Mouse (Mus musculus): ENCODE data around the gene Clcn7. TPM values are rescaled to one million over a fixed set of nuclear protein-coding genes. Genes with fewer than 3 reads are reported as not detected.

Gene Clcn7
- polyA plus RNA-seq, 1 experiment from 2014 or later: 26.5 TPM

GRCm38 (mm10) chr17:25188150-25189031 lies 55.2 kb downstream of the Clcn7 start, which contains the start of gene Unkl:
Unkl (plus strand) TSS chr17:25188397.
- Histone ChIP-seq H3K9me3 (replicated peaks) (no peaks in the 10 kb centered on the region), H3K27me3 (ENCODE audit: low read depth, poor library complexity, severe bottlenecking) (no peaks in the 10 kb centered on the region), H3K36me3 (peaks cover 34% of the 10 kb centered on the region), H3K27ac (peak within 1 kb of the TSS; percentile 92), H3K4me1 (peaks cover 33% of the 10 kb centered on the region), H3K4me3 (peak within 1 kb of the TSS; percentile 91)
- under 1% methylated on average over 82 of the region's 104 CpGs for WGBS
- DNase-seq (ENCODE audit: low spot score): peak; percentile 89

GRCm38 (mm10) chr17:25189091-25189490 lies 55.9 kb downstream of the Clcn7 start:
- peaks cover 41% of the 10 kb centered on the region for H3K36me3 ChIP-seq
- H3K27ac ChIP-seq: peak overlapping the region; percentile 92
- WGBS: 3% methylated on average over 16 of the region's 16 CpGs
- H3K4me1 ChIP-seq: peaks cover 27% of the 10 kb centered on the region
- peak overlapping the region; percentile 91 for H3K4me3 ChIP-seq
- H3K9me3 ChIP-seq (replicated peaks): no peaks in the 10 kb centered on the region
- no peaks in the 10 kb centered on the region for H3K27me3 ChIP-seq (ENCODE audit: low read depth, poor library complexity, severe bottlenecking)
- DNase-seq (ENCODE audit: low spot score): no peak

- Histone ChIP-seq H3K27me3 (ENCODE audit: low read depth, poor library complexity, severe bottlenecking) (no peaks in the 10 kb centered on the region), H3K9me3 (replicated peaks) (no peaks in the 10 kb centered on the region), H3K4me1 (no peaks in the 10 kb centered on the region), H3K36me3 (peaks cover 90% of the 10 kb centered on the region), H3K27ac (no peak overlapping the region), H3K4me3 (no peak overlapping the region)
- no peak for DNase-seq (ENCODE audit: low spot score)
- WGBS: 94% methylated on average over 4 of the region's 4 CpGs
These were observed 69.2 kb downstream of the Clcn7 start for GRCm38 (mm10) chr17:25202401-25202800.

GRCm38 (mm10) chr17:25210006-25210405 lies 76.8 kb downstream of the Clcn7 start:
- no peak overlapping the region for H3K27ac ChIP-seq
- WGBS: 90% methylated on average over 4 of the region's 4 CpGs
- H3K4me3 ChIP-seq: no peak overlapping the region
- no peaks in the 10 kb centered on the region for H3K27me3 ChIP-seq (ENCODE audit: low read depth, poor library complexity, severe bottlenecking)
- no peaks in the 10 kb centered on the region for H3K4me1 ChIP-seq
- no peak for DNase-seq (ENCODE audit: low spot score)
- peaks cover 98% of the 10 kb centered on the region for H3K36me3 ChIP-seq
- no peaks in the 10 kb centered on the region for H3K9me3 ChIP-seq (replicated peaks)

- Histone ChIP-seq H3K4me1 (no peaks in the 10 kb centered on the region), H3K27ac (no peak overlapping the region), H3K27me3 (ENCODE audit: low read depth, poor library complexity, severe bottlenecking) (no peaks in the 10 kb centered on the region), H3K4me3 (no peak overlapping the region), H3K36me3 (peaks cover 98% of the 10 kb centered on the region), H3K9me3 (replicated peaks) (no peaks in the 10 kb centered on the region)
- DNase-seq (ENCODE audit: low spot score): no peak
- 89% methylated on average over 15 of the region's 15 CpGs for WGBS
These were observed 77.7 kb downstream of the Clcn7 start for GRCm38 (mm10) chr17:25210680-25211466.

GRCm38 (mm10) chr17:25211705-25212104 lies 78.5 kb downstream of the Clcn7 start:
- Histone ChIP-seq H3K27ac (no peak overlapping the region), H3K9me3 (replicated peaks) (no peaks in the 10 kb centered on the region), H3K4me3 (no peak overlapping the region), H3K36me3 (peaks cover 98% of the 10 kb centered on the region), H3K4me1 (no peaks in the 10 kb centered on the region), H3K27me3 (ENCODE audit: low read depth, poor library complexity, severe bottlenecking) (no peaks in the 10 kb centered on the region)
- 94% methylated on average over 4 of the region's 4 CpGs for WGBS
- no peak for DNase-seq (ENCODE audit: low spot score)

Other genes with a start within 250 kb of the Clcn7 start
- 72.7 and 79.7 TPM in 2 replicates for gene Nubp2, start 247.0 kb upstream of the Clcn7 start, polyA plus RNA-seq (2016; fragmentation: Nextera tagmentation; extraction: Ambion mirVana)
- 48.0 and 50.8 TPM in 2 replicates for gene Spsb3, start 246.7 kb upstream of the Clcn7 start, polyA plus RNA-seq (2016; fragmentation: Nextera tagmentation; extraction: Ambion mirVana)
- gene Eme2, start 238.3 kb upstream of the Clcn7 start, polyA plus RNA-seq (2016; fragmentation: Nextera tagmentation; extraction: Ambion mirVana): 22.1 and 30.6 TPM in 2 replicates
- gene Mrps34, start 238.3 kb upstream of the Clcn7 start, polyA plus RNA-seq (2016; fragmentation: Nextera tagmentation; extraction: Ambion mirVana): 104 and 105 TPM in 2 replicates
- 43.6 and 47.0 TPM in 2 replicates for gene Nme3, start 236.9 kb upstream of the Clcn7 start, polyA plus RNA-seq (2016; fragmentation: Nextera tagmentation; extraction: Ambion mirVana)
- 32.1 and 39.3 TPM in 2 replicates for gene Mapk8ip3, start 196.4 kb upstream of the Clcn7 start, polyA plus RNA-seq (2016; fragmentation: Nextera tagmentation; extraction: Ambion mirVana)
- gene Jpt2, start 172.7 kb upstream of the Clcn7 start, polyA plus RNA-seq (2016; fragmentation: Nextera tagmentation; extraction: Ambion mirVana): 369 and 370 TPM in 2 replicates
- 10.4 and 10.8 TPM in 2 replicates for gene Cramp1l, start 117.6 kb upstream of the Clcn7 start, polyA plus RNA-seq (2016; fragmentation: Nextera tagmentation; extraction: Ambion mirVana)
- gene Ift140, start 117.3 kb upstream of the Clcn7 start, polyA plus RNA-seq (2016; fragmentation: Nextera tagmentation; extraction: Ambion mirVana): 24.2 and 30.0 TPM in 2 replicates
- 11.3 and 15.3 TPM in 2 replicates for gene Tmem204, start 49.8 kb upstream of the Clcn7 start, polyA plus RNA-seq (2016; fragmentation: Nextera tagmentation; extraction: Ambion mirVana)
- gene Telo2, start 17.4 kb upstream of the Clcn7 start, polyA plus RNA-seq (2016; fragmentation: Nextera tagmentation; extraction: Ambion mirVana): 60.6 and 60.7 TPM in 2 replicates
- gene Ptx4, start 12.6 kb upstream of the Clcn7 start, polyA plus RNA-seq (2016; fragmentation: Nextera tagmentation; extraction: Ambion mirVana): 0.18 and 0.23 TPM in 2 replicates
- not detected in 2 replicates for gene Ccdc154, start 29.1 kb downstream of the Clcn7 start, polyA plus RNA-seq (2016; fragmentation: Nextera tagmentation; extraction: Ambion mirVana)
- gene Gm38655, start 42.1 kb downstream of the Clcn7 start, polyA plus RNA-seq (2016; fragmentation: Nextera tagmentation; extraction: Ambion mirVana): not detected in 2 replicates
- gene BC003965, start 51.2 kb downstream of the Clcn7 start, polyA plus RNA-seq (2016; fragmentation: Nextera tagmentation; extraction: Ambion mirVana): 36.0 and 38.5 TPM in 2 replicates
- gene Unkl, start 55.0 kb downstream of the Clcn7 start, polyA plus RNA-seq (2016; fragmentation: Nextera tagmentation; extraction: Ambion mirVana): 9.1 and 10.0 TPM in 2 replicates
- gene Gnptg, start 106.7 kb downstream of the Clcn7 start, polyA plus RNA-seq (2016; fragmentation: Nextera tagmentation; extraction: Ambion mirVana): 34.6 and 35.0 TPM in 2 replicates
- 74.6 and 76.6 TPM in 2 replicates for gene Tsr3, start 106.8 kb downstream of the Clcn7 start, polyA plus RNA-seq (2016; fragmentation: Nextera tagmentation; extraction: Ambion mirVana)
- 0.49 and 0.93 TPM in 2 replicates for gene Baiap3, start 123.0 kb downstream of the Clcn7 start, polyA plus RNA-seq (2016; fragmentation: Nextera tagmentation; extraction: Ambion mirVana)
- 974 and 998 TPM in 2 replicates for gene Ube2i, start 141.2 kb downstream of the Clcn7 start, polyA plus RNA-seq (2016; fragmentation: Nextera tagmentation; extraction: Ambion mirVana)
- gene Prss34, start 165.0 kb downstream of the Clcn7 start, polyA plus RNA-seq (2016; fragmentation: Nextera tagmentation; extraction: Ambion mirVana): not detected in 2 replicates
- gene Prss28, start 175.3 kb downstream of the Clcn7 start, polyA plus RNA-seq (2016; fragmentation: Nextera tagmentation; extraction: Ambion mirVana): not detected in 2 replicates
- not detected in 2 replicates for gene Prss29, start 185.3 kb downstream of the Clcn7 start, polyA plus RNA-seq (2016; fragmentation: Nextera tagmentation; extraction: Ambion mirVana)
- gene Tpsab1, start 212.2 kb downstream of the Clcn7 start, polyA plus RNA-seq (2016; fragmentation: Nextera tagmentation; extraction: Ambion mirVana): not detected in 2 replicates
- gene Tpsb2, start 232.9 kb downstream of the Clcn7 start, polyA plus RNA-seq (2016; fragmentation: Nextera tagmentation; extraction: Ambion mirVana): not detected in 2 replicates
- not detected in 2 replicates for gene Tpsg1, start 235.9 kb downstream of the Clcn7 start, polyA plus RNA-seq (2016; fragmentation: Nextera tagmentation; extraction: Ambion mirVana)